Mouse (Mus musculus) liver, embryonic 16.5 days (tissue): ENCODE results near the gene Cacng4. TPM values are rescaled to one million over a fixed set of nuclear protein-coding genes. Genes with fewer than 3 reads are reported as not detected.
A peak's percentile ranks its signal among the peaks of the same experiment; 100 is the strongest.

Experiments used
- ATAC-seq: fragments of 200-750 bp; cut with Nextera tagmentation; 2 replicates; pipeline ENCODE4 v1.8.0; 2017; ENCODE audit warnings: low read depth, mild to moderate bottlenecking, moderate number of reproducible peaks, moderate library complexity
- H3K27ac ChIP-seq: fragments of 300-500 bp; sonication (generic); 2 replicates; pipeline ENCODE4 v1.5.1; 2014; ENCODE audit warnings: mild to moderate bottlenecking, low read length
- H3K27me3 ChIP-seq: fragments of 300-500 bp; sonication (generic); 2 replicates; pipeline ENCODE4 v1.6.1; 2014; ENCODE audit warnings: low read depth, low read length, mixed read lengths; ENCODE audit not compliant: control insufficient read depth, insufficient read depth
- H3K36me3 ChIP-seq: fragments of 300-500 bp; sonication (generic); 2 replicates; pipeline ENCODE4 v1.6.1; 2014; ENCODE audit warnings: mild to moderate bottlenecking; ENCODE audit not compliant: control insufficient read depth, insufficient read depth
- H3K4me1 ChIP-seq: fragments of 300-500 bp; sonication (generic); 2 replicates; pipeline ENCODE4 v1.6.1; 2014; ENCODE audit warnings: low read depth, low read length, mixed read lengths; ENCODE audit not compliant: control insufficient read depth
- H3K4me2 ChIP-seq: fragments of 300-500 bp; sonication (generic); 2 replicates; pipeline ENCODE4 v1.6.1; 2014; ENCODE audit warnings: low read depth, low read length, mixed read lengths
- H3K4me3 ChIP-seq: fragments of 300-500 bp; sonication (generic); 2 replicates; pipeline ENCODE4 v1.5.1; 2014; ENCODE audit warnings: low read depth, mild to moderate bottlenecking, low read length
- H3K9ac ChIP-seq: fragments of 300-500 bp; sonication (generic); 2 replicates; pipeline ENCODE4 v1.6.1; 2014; ENCODE audit warnings: low read depth, low read length
- H3K9me3 ChIP-seq: fragments of 300-500 bp; sonication (generic); replicated peaks from 2 replicates; pipeline ENCODE4 v1.6.1; 2016; ENCODE audit warnings: low read length; ENCODE audit not compliant: control insufficient read depth
- WGBS: fragments of 180-500 bp; shearing (Covaris S2); extraction: QIAGEN DNeasy Blood & Tissue Kit; methylation state at CpG from one replicate; pipeline ENCODE4 v1.1.7; 2014; ENCODE audit not compliant: insufficient replicate concordance; 5-methylcytosine and 5-hydroxymethylcytosine counted together
- polyA plus RNA-seq: library from polyadenylated mRNA; unstranded; fragments of >200 nt; fragmentation: Nextera tagmentation; extraction: Ambion mirVana; gene quantifications from 2 replicates; pipeline ENCODE4 v1.2.1, GENCODE M21; 2015

Gene Cacng4
- polyA plus RNA-seq, 1 experiment from 2014 or later, result 0.05 TPM

DNA sequence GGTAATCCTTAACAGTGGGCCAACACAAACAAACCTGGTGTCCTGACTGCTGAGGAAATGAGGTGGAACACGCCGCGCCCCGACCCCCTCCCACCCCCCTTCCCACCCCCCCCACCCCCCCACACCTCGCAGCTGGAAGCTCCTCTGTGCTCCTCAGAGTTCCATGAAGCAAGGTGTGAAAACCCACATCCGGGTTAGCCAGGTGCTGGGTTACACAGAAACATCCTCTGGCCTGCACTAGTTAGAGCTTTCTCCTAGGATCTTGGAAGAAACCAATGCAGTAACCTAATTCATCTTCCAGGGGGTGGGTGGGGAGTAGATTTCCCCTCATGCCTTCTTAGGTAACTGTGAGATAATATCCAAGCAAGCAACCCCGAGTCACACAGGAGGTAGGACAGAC is 2.0 kb upstream of the Cacng4 start:
- no peak overlapping the region for H3K27ac ChIP-seq
- H3K4me1 ChIP-seq, result no peaks in the 10 kb centered on the region; the same call in 1 of the 2 replicates
- no peak overlapping the region for H3K4me3 ChIP-seq
- H3K9me3 ChIP-seq, result no peaks in the 10 kb centered on the region
- no peak for ATAC-seq
- no peak overlapping the region for H3K4me2 ChIP-seq
- WGBS, result 22% methylated on average over 7 of the region's 7 CpGs
- H3K9ac ChIP-seq, result no peak overlapping the region
- H3K36me3 ChIP-seq, result no peaks in the 10 kb centered on the region
- peaks cover 63% of the 10 kb centered on the region for H3K27me3 ChIP-seq

DNA sequence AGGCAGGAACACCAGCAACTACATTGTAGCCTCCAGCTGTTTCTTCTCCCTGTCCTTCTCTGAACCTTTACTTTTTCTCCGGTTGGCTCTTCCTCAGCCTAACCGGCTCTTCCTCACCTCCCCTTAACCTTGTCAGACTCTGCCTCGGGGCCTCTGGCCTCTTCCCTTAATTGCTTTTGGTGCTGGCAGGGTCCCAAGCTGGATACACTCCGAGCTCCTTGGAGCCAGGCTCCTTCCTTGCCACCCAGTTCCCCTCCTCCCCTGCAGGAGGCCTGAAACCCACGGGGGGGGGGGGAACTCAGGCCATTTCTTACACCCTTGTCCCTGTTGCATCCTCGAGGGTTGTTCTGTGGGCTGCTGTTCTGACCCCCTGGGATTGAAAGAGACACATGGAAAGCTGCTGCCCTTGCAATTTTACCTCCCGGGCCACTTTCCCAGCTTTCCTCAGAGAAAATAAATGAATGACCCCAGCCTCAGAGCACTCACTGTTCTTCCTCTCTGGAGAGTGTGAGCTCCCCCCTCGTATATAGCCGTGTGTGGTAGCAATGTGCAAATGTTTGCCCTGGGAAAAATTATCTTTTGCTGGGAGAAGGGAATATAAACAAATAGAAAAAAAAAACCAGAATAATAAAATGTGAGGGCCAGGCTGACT is 1.2 kb upstream of the Cacng4 start:
- Histone ChIP-seq H3K4me1 (no peaks in the 10 kb centered on the region; the same call in 1 of the 2 replicates), H3K36me3 (no peaks in the 10 kb centered on the region), H3K27me3 (peaks cover 63% of the 10 kb centered on the region), H3K4me3 (no peak overlapping the region), H3K9me3 (no peaks in the 10 kb centered on the region), H3K4me2 (no peak overlapping the region), H3K27ac (no peak overlapping the region), H3K9ac (no peak overlapping the region)
- ATAC-seq, result no peak
- 9% methylated on average over 9 of the region's 9 CpGs for WGBS

DNA sequence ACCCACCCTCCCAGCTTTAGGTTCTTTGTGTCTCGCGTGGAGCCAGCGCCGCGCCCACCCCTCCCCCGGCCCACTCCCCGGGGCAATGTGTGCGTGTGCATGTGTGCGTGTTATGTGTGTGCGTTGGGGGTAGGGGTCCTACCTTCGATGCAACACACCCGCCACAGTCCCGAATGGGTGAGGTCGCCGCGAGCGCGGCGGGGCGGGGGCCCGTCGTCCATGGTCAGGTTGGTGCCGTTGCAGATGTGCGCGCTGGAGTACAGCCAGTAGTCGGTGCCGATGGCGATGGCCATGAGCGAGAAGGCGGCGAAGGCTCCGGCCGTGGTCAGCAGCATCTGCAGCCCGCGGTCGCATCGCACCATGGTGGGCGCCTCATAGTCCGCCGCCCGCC is 259 bp downstream of the Cacng4 start:
- Histone ChIP-seq H3K27me3 (peaks cover 63% of the 10 kb centered on the region), H3K27ac (no peak overlapping the region), H3K9me3 (no peaks in the 10 kb centered on the region), H3K4me2 (peak overlapping the region; percentile 38), H3K36me3 (no peaks in the 10 kb centered on the region), H3K9ac (no peak overlapping the region), H3K4me3 (peak overlapping the region; percentile 36), H3K4me1 (no peaks in the 10 kb centered on the region; the same call in 1 of the 2 replicates)
- WGBS, result 4% methylated on average over 27 of the region's 41 CpGs
- no peak for ATAC-seq

DNA sequence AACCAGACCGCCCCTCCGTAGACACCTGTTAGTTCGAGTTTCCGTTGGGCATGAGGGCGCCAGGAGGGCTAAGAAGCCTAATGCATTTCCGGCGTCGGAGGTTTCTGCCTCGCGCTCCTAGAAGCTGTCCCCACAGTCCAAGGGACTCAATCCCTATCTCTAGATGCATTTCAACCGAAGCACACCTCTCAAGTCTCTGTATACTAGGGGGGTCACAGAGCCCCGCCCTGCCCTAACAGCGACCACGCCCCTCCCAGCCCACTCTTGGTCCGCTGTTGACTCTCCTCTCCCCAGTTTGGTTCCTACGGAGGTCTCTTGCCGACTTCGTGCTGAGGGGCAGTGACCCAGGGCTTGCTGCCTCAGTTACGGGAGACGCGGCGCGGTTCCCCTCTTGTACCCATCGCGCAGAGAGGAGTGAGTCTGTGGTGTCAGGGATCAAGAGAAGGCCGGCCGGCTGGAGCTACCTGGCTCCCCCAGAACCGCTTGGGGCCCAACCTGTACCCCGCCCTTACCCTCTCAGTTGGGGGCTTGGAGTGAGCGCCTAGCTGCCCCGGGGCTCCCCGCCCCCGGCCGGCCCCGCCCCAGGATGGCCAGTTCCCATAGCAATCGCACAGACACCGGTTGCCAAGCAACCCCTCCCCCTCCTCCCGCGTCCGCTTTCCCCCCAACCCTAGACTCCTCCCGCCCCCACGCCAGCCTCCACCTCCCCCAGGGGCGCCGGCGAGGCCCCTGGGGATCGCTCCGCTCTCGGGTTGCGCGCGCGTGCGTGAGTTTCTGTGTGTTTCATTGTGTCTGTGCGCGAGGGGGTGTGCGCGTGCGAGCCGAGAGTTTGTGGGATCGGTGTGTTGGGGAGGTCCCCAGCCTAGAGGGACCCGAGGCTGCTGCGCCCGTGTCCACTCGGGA is 906 bp downstream of the Cacng4 start:
- no peaks in the 10 kb centered on the region for H3K9me3 ChIP-seq
- H3K27ac ChIP-seq, result no peak overlapping the region
- H3K4me2 ChIP-seq, result peak overlapping the region; percentile 38
- peaks cover 60% of the 10 kb centered on the region for H3K27me3 ChIP-seq
- WGBS, result 2% methylated on average over 53 of the region's 64 CpGs
- H3K4me1 ChIP-seq, result no peaks in the 10 kb centered on the region; the same call in 1 of the 2 replicates
- ATAC-seq, result no peak
- H3K4me3 ChIP-seq, result peak overlapping the region; percentile 36
- no peaks in the 10 kb centered on the region for H3K36me3 ChIP-seq
- H3K9ac ChIP-seq, result no peak overlapping the region

DNA sequence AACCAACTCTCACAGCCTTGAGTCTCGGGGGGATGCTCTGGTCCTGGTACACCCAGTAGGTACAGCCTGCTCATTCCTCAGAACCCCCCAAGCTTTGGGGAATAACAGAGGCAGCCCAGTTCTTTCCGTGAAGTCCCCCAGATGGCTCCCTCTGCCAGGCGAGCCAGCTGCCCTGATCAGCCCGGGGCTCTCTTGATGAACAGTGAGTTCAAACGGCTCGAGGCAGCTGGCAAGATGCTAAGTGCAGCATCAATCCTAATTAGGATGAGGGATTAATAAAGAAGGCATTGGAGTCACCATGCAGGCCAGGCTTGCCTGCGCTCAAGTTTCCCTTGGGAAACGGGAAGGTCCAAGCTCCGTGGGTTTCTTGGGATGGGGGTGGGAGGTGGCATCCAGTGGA is 2.2 kb downstream of the Cacng4 start:
- H3K36me3 ChIP-seq, result no peaks in the 10 kb centered on the region
- no peak overlapping the region for H3K27ac ChIP-seq
- peaks cover 52% of the 10 kb centered on the region for H3K27me3 ChIP-seq
- 36% methylated on average over 9 of the region's 9 CpGs for WGBS
- no peak overlapping the region for H3K9ac ChIP-seq
- no peak overlapping the region for H3K4me3 ChIP-seq
- H3K4me2 ChIP-seq, result no peak overlapping the region
- no peaks in the 10 kb centered on the region for H3K9me3 ChIP-seq
- no peak for ATAC-seq
- no peaks in the 10 kb centered on the region; the same call in 1 of the 2 replicates for H3K4me1 ChIP-seq

DNA sequence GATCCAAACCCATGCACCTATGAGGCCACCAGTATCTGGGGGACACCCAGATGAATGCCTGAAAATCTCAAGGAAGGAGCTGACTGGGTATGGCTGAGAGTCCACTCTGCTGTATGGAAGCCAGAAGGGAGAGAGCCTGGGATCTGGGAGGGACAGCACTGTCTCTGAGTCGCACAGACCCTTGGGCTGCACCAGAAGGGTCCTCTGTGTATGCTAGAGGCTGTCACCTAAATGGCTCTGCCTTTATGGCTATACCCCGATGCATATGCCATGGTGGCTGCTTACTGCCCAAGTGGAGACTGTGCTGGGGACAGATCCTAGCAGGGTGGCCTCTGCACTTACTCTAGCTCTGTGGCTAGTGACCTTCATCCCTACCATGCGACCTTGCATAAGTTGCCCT is 8.6 kb downstream of the Cacng4 start:
- Histone ChIP-seq H3K27ac (no peak overlapping the region), H3K27me3 (no peaks in the 10 kb centered on the region), H3K9me3 (peaks cover 2% of the 10 kb centered on the region; the same call in 1 of the 2 replicates), H3K4me2 (no peak overlapping the region), H3K4me3 (no peak overlapping the region), H3K4me1 (no peaks in the 10 kb centered on the region), H3K9ac (no peak overlapping the region), H3K36me3 (no peaks in the 10 kb centered on the region)
- ATAC-seq, result no peak
- WGBS, result 54% methylated on average over 3 of the region's 3 CpGs

DNA sequence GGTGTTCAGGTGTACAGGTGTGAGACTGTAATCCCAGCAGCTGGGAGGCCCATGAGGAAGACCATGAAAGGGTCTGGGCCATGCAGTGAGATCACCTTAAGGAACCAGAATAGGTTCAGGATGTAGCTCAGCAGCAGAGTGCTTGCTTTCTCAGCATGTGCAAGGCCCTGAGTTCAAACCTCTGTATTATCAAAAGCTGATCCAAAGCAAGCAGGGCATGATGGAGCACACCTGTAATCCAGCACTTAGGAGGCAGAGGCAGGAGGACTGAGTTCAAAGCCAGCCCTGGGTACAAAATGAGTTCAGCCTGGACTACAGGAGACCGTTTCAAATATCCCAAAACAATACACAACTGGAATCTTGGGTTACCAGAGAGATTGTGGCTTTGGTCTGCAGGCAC is 9.1 kb downstream of the Cacng4 start:
- no peak overlapping the region for H3K4me2 ChIP-seq
- no peak overlapping the region for H3K9ac ChIP-seq
- H3K9me3 ChIP-seq, result peaks cover 2% of the 10 kb centered on the region; the same call in 1 of the 2 replicates
- ATAC-seq, result no peak
- H3K4me3 ChIP-seq, result no peak overlapping the region
- 57% methylated on average over 1 of the region's 1 CpGs for WGBS
- no peaks in the 10 kb centered on the region for H3K4me1 ChIP-seq
- H3K27me3 ChIP-seq, result no peaks in the 10 kb centered on the region
- H3K27ac ChIP-seq, result no peak overlapping the region
- no peaks in the 10 kb centered on the region for H3K36me3 ChIP-seq

DNA sequence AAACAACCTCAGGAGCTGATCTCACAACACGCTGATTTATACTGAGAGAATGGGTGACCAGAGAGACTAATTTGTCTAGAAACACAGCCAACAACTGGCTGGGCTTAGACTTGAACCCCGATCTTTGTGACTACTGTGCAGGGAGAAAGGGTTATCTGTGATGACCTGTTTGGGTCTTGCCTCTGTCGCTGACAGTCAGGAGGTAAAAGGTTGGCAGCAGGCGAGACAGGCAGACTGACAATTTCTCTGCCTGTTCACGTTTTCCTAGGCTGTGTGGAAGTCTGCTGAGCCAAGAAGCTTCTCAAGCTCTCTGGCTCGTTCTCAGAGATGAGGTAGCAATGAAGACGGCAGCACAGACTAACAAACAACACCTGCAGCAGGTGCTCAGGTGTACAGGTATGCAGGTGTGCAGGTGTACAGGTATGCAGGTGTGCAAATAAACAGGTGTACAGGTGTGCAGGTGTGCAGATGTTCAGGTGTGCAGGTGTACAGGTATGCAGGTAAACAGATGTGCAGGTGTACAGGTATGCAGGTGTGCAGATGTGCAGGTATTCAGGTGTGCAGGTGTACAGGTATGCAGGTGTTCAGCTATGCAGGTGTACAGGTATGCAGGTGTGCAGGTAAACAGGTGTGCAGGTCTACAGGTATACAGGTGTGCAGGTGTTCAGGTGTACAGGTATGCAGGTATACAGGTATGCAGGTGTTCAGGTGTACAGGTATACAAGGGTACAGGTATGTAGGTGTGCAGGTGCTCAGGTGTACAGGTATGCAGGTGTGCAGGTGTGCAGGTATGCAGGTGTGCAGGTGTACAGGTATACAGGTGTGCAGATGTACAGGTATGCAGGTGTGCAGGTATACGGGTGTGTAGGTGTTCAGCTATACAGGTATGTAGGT is 10.2 kb downstream of the Cacng4 start:
- H3K9ac ChIP-seq, result no peak overlapping the region

More for the DNA sequence above, 10.2 kb downstream of the Cacng4 start:
- no peak for ATAC-seq
- Histone ChIP-seq H3K36me3 (no peaks in the 10 kb centered on the region), H3K27me3 (no peaks in the 10 kb centered on the region), H3K4me1 (no peaks in the 10 kb centered on the region), H3K4me3 (no peak overlapping the region), H3K4me2 (no peak overlapping the region), H3K9me3 (peaks cover 2% of the 10 kb centered on the region; the same call in 1 of the 2 replicates), H3K27ac (no peak overlapping the region)
- 64% methylated on average over 8 of the region's 8 CpGs for WGBS
